In the genomic region with DNA sequence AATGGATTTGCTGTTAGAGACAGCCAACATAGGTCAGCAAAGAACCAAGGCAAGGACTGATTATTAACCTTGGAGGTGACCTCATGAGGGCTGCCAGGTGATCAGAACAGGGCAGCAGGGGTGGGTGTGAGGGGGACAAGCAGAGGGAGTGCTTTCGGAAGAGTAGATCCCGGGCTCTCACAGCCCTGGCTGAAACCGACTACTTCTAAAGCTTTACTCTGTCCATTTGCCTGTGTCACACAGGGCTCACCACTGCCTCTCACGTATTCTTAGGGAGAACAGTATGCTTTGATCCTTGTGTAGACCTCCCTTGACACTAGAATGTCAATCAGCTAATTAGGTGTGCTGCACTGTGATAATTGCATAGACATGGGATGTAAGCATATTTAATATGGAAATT, we compare ENCODE assay signal across 11 mouse cellular contexts.
"Had no signal": no experiment of that assay in that cellular context is flagged by ENCODE, and none has a peak within 500 bp of the region (broad histone marks: within the 10 kb centered on the region; RNA-seq: fewer than 3 reads in every experiment).

No protein-coding gene starts in this region.

- H3K9me3 ChIP-seq: limb, embryonic 10.5 days; liver, embryonic 15.5 days had no signal

- H3K27me3 ChIP-seq: liver, embryonic 15.5 days had no signal

- H3K4me3 ChIP-seq: left cerebral cortex, adult 2 months; limb, embryonic 10.5 days; liver, embryonic 15.5 days had no signal

- H3K4me2 ChIP-seq: liver, embryonic 11.5 days; liver, embryonic 15.5 days had no signal

- H3K4me1 ChIP-seq: limb, embryonic 10.5 days; liver, embryonic 15.5 days had no signal

- ATAC-seq: intestine, embryonic 16.5 days; lung, postnatal 0 days had no signal

- H3K36me3 ChIP-seq: limb, embryonic 10.5 days; liver, embryonic 15.5 days had no signal

- H3K9ac ChIP-seq: liver, embryonic 15.5 days had no signal

- H3K27ac ChIP-seq: kidney, postnatal 0 days; left cerebral cortex, adult 2 months; limb, embryonic 10.5 days; liver, embryonic 15.5 days; stomach, postnatal 0 days had no signal

- DNase-seq: lung, adult 2 months; lung, postnatal 36 days; thymus, postnatal 4 days had no signal
